Mouse (Mus musculus): ENCODE results near the gene Pde4dip. TPM values are rescaled to one million over a fixed set of nuclear protein-coding genes. Genes with fewer than 3 reads are reported as not detected.
A peak's percentile ranks its signal among the peaks of the same experiment; 100 is the strongest.

The Pde4dip gene
- polyA plus RNA-seq, 1 experiment from 2014 or later, result 67.6 TPM

- no peak overlapping the region for H3K9ac ChIP-seq (replicated peaks)
- no peak overlapping the region for H3K4me3 ChIP-seq
- H3K27me3 ChIP-seq, result no peaks in the 10 kb centered on the region
- no peaks in the 10 kb centered on the region for H3K9me3 ChIP-seq
- no peaks in the 10 kb centered on the region for H3K4me1 ChIP-seq
- H3K36me3 ChIP-seq, result peaks cover 2% of the 10 kb centered on the region; the same call in 1 of the 2 replicates
- no peak overlapping the region for H3K27ac ChIP-seq (replicated peaks)
- H3K4me2 ChIP-seq (replicated peaks), result no peak overlapping the region
- ATAC-seq (replicated peaks), result no peak
These were observed 99.2 kb downstream of the Pde4dip start for GRCm38 (mm10) chr3:97789317-97789716.

GRCm38 (mm10) chr3:97776195-97776594, 112.3 kb downstream of the Pde4dip start:
- H3K9ac ChIP-seq (replicated peaks), result no peak overlapping the region
- H3K4me3 ChIP-seq, result no peak overlapping the region
- H3K27me3 ChIP-seq, result no peaks in the 10 kb centered on the region
- peak; percentile 82; the same call in 1 of the 2 replicates for ATAC-seq (replicated peaks)
- H3K4me2 ChIP-seq (replicated peaks), result no peak overlapping the region
- peaks cover 3% of the 10 kb centered on the region; the same call in 1 of the 2 replicates for H3K4me1 ChIP-seq
- H3K27ac ChIP-seq (replicated peaks), result no peak overlapping the region
- 21% methylated on average over 4 of the region's 4 CpGs for WGBS
- no peaks in the 10 kb centered on the region for H3K9me3 ChIP-seq
- no peaks in the 10 kb centered on the region for H3K36me3 ChIP-seq

- Histone ChIP-seq H3K4me2 (replicated peaks) (no peak overlapping the region), H3K36me3 (no peaks in the 10 kb centered on the region), H3K27me3 (no peaks in the 10 kb centered on the region), H3K4me3 (no peak overlapping the region), H3K9ac (replicated peaks) (no peak overlapping the region), H3K27ac (replicated peaks) (no peak overlapping the region), H3K4me1 (peaks cover 3% of the 10 kb centered on the region; the same call in 1 of the 2 replicates), H3K9me3 (no peaks in the 10 kb centered on the region)
- ATAC-seq (replicated peaks), result no peak
- 72% methylated on average over 2 of the region's 2 CpGs for WGBS
These were observed 112.8 kb downstream of the Pde4dip start for GRCm38 (mm10) chr3:97775742-97776141.

GRCm38 (mm10) chr3:97774861-97775260, 113.6 kb downstream of the Pde4dip start:
- H3K4me2 ChIP-seq (replicated peaks), result no peak overlapping the region
- peaks cover 3% of the 10 kb centered on the region; the same call in 1 of the 2 replicates for H3K4me1 ChIP-seq
- no peak for ATAC-seq (replicated peaks)
- no peaks in the 10 kb centered on the region for H3K36me3 ChIP-seq
- H3K27ac ChIP-seq (replicated peaks), result no peak overlapping the region
- no peak overlapping the region for H3K4me3 ChIP-seq
- no peak overlapping the region for H3K9ac ChIP-seq (replicated peaks)
- WGBS, result 77% methylated on average over 1 of the region's 1 CpGs
- no peaks in the 10 kb centered on the region for H3K9me3 ChIP-seq
- no peaks in the 10 kb centered on the region for H3K27me3 ChIP-seq

- Histone ChIP-seq H3K27me3 (no peaks in the 10 kb centered on the region), H3K9ac (replicated peaks) (peak overlapping the region; percentile 77), H3K4me3 (peak overlapping the region; percentile 88), H3K4me2 (replicated peaks) (peak overlapping the region; percentile 73), H3K9me3 (no peaks in the 10 kb centered on the region), H3K36me3 (no peaks in the 10 kb centered on the region), H3K4me1 (peaks cover 42% of the 10 kb centered on the region), H3K27ac (replicated peaks) (peak overlapping the region; percentile 99)
- 3% methylated on average over 47 of the region's 47 CpGs for WGBS
- peak; percentile 98 for ATAC-seq (replicated peaks)
These were observed 120.4 kb downstream of the Pde4dip start for GRCm38 (mm10) chr3:97767771-97768762.

GRCm38 (mm10) chr3:97767041-97767770, 121.3 kb downstream of the Pde4dip start:
- peak overlapping the region; percentile 99 for H3K27ac ChIP-seq (replicated peaks)
- H3K36me3 ChIP-seq, result no peaks in the 10 kb centered on the region
- ATAC-seq (replicated peaks), result peak; percentile 91; the same call in 1 of the 2 replicates
- no peaks in the 10 kb centered on the region for H3K27me3 ChIP-seq
- no peaks in the 10 kb centered on the region for H3K9me3 ChIP-seq
- H3K9ac ChIP-seq (replicated peaks), result peak overlapping the region; percentile 77
- H3K4me1 ChIP-seq, result peaks cover 50% of the 10 kb centered on the region
- H3K4me2 ChIP-seq (replicated peaks), result peak overlapping the region; percentile 73
- 3% methylated on average over 40 of the region's 40 CpGs for WGBS
- H3K4me3 ChIP-seq, result peak overlapping the region; percentile 88

- no peak overlapping the region for H3K27ac ChIP-seq (replicated peaks)
These were observed 122.0 kb downstream of the Pde4dip start for GRCm38 (mm10) chr3:97766459-97766858.

GRCm38 (mm10) chr3:97764152-97764551, 124.4 kb downstream of the Pde4dip start:
- Histone ChIP-seq H3K27ac (replicated peaks) (no peak overlapping the region), H3K4me1 (peaks cover 53% of the 10 kb centered on the region), H3K36me3 (no peaks in the 10 kb centered on the region), H3K9ac (replicated peaks) (peak overlapping the region; percentile 20; the same call in 1 of the 2 replicates), H3K4me2 (replicated peaks) (peak overlapping the region; percentile 73), H3K27me3 (no peaks in the 10 kb centered on the region), H3K9me3 (no peaks in the 10 kb centered on the region), H3K4me3 (peak overlapping the region; percentile 33)
- no peak for ATAC-seq (replicated peaks)
- whole genome bisulfite sequencing, result 46% methylated on average over 5 of the region's 5 CpGs

More at GRCm38 (mm10) chr3:97766459-97766858, 122.0 kb downstream of the Pde4dip start:
- 47% methylated on average over 9 of the region's 9 CpGs for WGBS
- peaks cover 53% of the 10 kb centered on the region for H3K4me1 ChIP-seq
- H3K4me3 ChIP-seq, result peak overlapping the region; percentile 88
- no peaks in the 10 kb centered on the region for H3K9me3 ChIP-seq
- no peak for ATAC-seq (replicated peaks)
- H3K36me3 ChIP-seq, result no peaks in the 10 kb centered on the region
- no peaks in the 10 kb centered on the region for H3K27me3 ChIP-seq
- peak overlapping the region; percentile 73 for H3K4me2 ChIP-seq (replicated peaks)
- H3K9ac ChIP-seq (replicated peaks), result peak overlapping the region; percentile 77

- Histone ChIP-seq H3K9me3 (no peaks in the 10 kb centered on the region), H3K27ac (replicated peaks) (no peak overlapping the region), H3K4me2 (replicated peaks) (no peak overlapping the region), H3K9ac (replicated peaks) (no peak overlapping the region), H3K4me1 (peaks cover 47% of the 10 kb centered on the region), H3K36me3 (peaks cover 16% of the 10 kb centered on the region), H3K4me3 (no peak overlapping the region), H3K27me3 (no peaks in the 10 kb centered on the region)
- 92% methylated on average over 6 of the region's 6 CpGs for WGBS
- ATAC-seq (replicated peaks), result no peak
These were observed 126.6 kb downstream of the Pde4dip start for GRCm38 (mm10) chr3:97761951-97762350.

- Histone ChIP-seq H3K4me2 (replicated peaks) (no peak overlapping the region), H3K4me3 (no peak overlapping the region), H3K9ac (replicated peaks) (no peak overlapping the region), H3K36me3 (peaks cover 24% of the 10 kb centered on the region), H3K4me1 (peaks cover 41% of the 10 kb centered on the region), H3K9me3 (no peaks in the 10 kb centered on the region), H3K27ac (replicated peaks) (no peak overlapping the region), H3K27me3 (no peaks in the 10 kb centered on the region)
- no peak for ATAC-seq (replicated peaks)
- WGBS, result 95% methylated on average over 5 of the region's 5 CpGs
These were observed 127.3 kb downstream of the Pde4dip start for GRCm38 (mm10) chr3:97761168-97761567.

- no peaks in the 10 kb centered on the region for H3K27me3 ChIP-seq
- H3K9me3 ChIP-seq, result no peaks in the 10 kb centered on the region
- H3K4me3 ChIP-seq, result no peak overlapping the region
- WGBS, result 92% methylated on average over 5 of the region's 5 CpGs
- H3K4me2 ChIP-seq (replicated peaks), result no peak overlapping the region
- H3K27ac ChIP-seq (replicated peaks), result no peak overlapping the region
- peaks cover 28% of the 10 kb centered on the region for H3K4me1 ChIP-seq
- no peak overlapping the region for H3K9ac ChIP-seq (replicated peaks)
- H3K36me3 ChIP-seq, result peaks cover 36% of the 10 kb centered on the region
- ATAC-seq (replicated peaks), result no peak
These were observed 128.7 kb downstream of the Pde4dip start for GRCm38 (mm10) chr3:97759846-97760245.

GRCm38 (mm10) chr3:97757501-97757900, 131.0 kb downstream of the Pde4dip start:
- Histone ChIP-seq H3K4me3 (no peak overlapping the region), H3K4me1 (peaks cover 6% of the 10 kb centered on the region; the same call in 1 of the 2 replicates), H3K9me3 (no peaks in the 10 kb centered on the region), H3K4me2 (replicated peaks) (no peak overlapping the region), H3K27me3 (no peaks in the 10 kb centered on the region), H3K9ac (replicated peaks) (no peak overlapping the region), H3K27ac (replicated peaks) (no peak overlapping the region), H3K36me3 (peaks cover 58% of the 10 kb centered on the region)
- no peak for ATAC-seq (replicated peaks)
- 94% methylated on average over 10 of the region's 10 CpGs for whole genome bisulfite sequencing
